Mouse (Mus musculus): ENCODE measurements at regions not wholly inside any gene's neighbourhood (a gene's known extent, or its start where the extent isn't known, plus 50 kb on each side); places are given as distances from the start of the nearest gene placed in this dataset.
A peak's percentile ranks its signal among the peaks of the same experiment; 100 is the strongest.

GRCm38 (mm10) chr13:33721851-33722250 is 60.6 kb downstream of the Serpinb6d start:
- Histone ChIP-seq H3K27me3 (ENCODE audit: control insufficient read depth, insufficient read depth, low read length) (no peaks in the 10 kb centered on the region), H3K27ac (replicated peaks; ENCODE audit: insufficient read depth, low read depth, low read length) (no peak overlapping the region), H3K4me3 (ENCODE audit: insufficient read depth, low read depth, low read length) (no peak overlapping the region), H3K4me1 (ENCODE audit: control insufficient read depth, insufficient read depth, low read length) (no peaks in the 10 kb centered on the region), H3K79me2 (ENCODE audit: control insufficient read depth, insufficient read depth, low read length) (no peaks in the 10 kb centered on the region), H3K36me3 (ENCODE audit: control insufficient read depth, insufficient read depth, low read length) (no peaks in the 10 kb centered on the region), H3K9ac (ENCODE audit: low read depth, low read length) (no peak overlapping the region)
- TF ChIP-seq POLR2A (IDR thresholded peaks at IDR 0.05; ENCODE audit: extremely low read depth, insufficient read depth, low read length) (no peak), CTCF (IDR thresholded peaks at IDR 0.05; ENCODE audit: low read depth, low read length) (no peak)
- DNase-seq (ENCODE audit: extremely low read depth, low read depth, low spot score), result no peak

DNA sequence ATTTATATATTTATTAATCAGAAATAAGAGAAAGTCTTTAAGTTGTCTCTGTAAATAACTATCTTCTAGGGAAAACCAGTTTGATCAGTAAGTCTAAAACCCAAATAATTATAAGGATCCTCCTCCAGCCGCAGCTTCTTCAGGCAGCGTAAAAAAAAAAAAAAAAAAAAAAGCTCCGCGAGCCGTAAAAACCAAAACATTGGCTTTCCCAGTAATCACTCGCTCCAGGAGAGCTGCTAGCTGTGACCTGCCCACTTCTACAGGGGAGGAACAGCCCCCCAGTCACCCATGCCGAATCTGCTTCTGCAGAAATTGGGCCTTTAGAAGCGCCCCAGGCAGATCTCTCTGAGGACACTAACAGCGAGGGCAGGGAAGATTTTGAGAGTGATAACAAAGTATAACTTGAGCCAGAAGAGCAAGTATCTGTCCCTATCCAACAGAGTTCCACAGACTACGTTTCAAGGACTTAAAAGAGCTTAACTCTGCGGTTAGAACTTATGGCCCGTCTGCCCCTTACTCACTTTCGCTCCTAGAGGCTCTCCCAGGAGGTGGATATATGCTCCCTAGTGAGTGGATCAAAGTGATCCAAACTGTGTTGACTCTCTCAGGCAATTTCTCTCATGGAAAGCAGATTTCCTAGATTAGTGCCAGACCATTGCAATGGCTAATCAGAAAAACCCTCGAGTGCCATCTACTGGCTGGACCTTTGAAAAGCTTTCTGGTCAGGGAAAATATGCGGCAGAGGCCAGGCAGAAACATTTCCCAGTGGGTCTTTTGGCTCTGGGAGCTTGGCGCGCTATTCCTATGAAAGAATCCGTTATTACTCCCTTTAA is 80.7 kb downstream of the Serpinb6e start:
- no peaks in the 10 kb centered on the region for H3K79me2 ChIP-seq (ENCODE audit: control insufficient read depth, insufficient read depth, low read length)
- TF ChIP-seq CTCF (IDR thresholded peaks at IDR 0.05; ENCODE audit: low read depth, low read length), result peak; percentile 27; the same call in 1 of the 2 replicates
- no peak for TF ChIP-seq POLR2A (IDR thresholded peaks at IDR 0.05; ENCODE audit: extremely low read depth, insufficient read depth, low read length)
- WGBS, result 44% methylated on average over 18 of the region's 18 CpGs
- H3K4me3 ChIP-seq (ENCODE audit: insufficient read depth, low read depth, low read length), result no peak overlapping the region
- H3K27me3 ChIP-seq (ENCODE audit: control insufficient read depth, insufficient read depth, low read length), result no peaks in the 10 kb centered on the region
- H3K36me3 ChIP-seq (ENCODE audit: control insufficient read depth, insufficient read depth, low read length), result no peaks in the 10 kb centered on the region
- no peak overlapping the region for H3K27ac ChIP-seq (replicated peaks; ENCODE audit: insufficient read depth, low read depth, low read length)
- no peaks in the 10 kb centered on the region for H3K4me1 ChIP-seq (ENCODE audit: control insufficient read depth, insufficient read depth, low read length)
- no peak overlapping the region for H3K9ac ChIP-seq (ENCODE audit: low read depth, low read length)
- peak; percentile 35 for DNase-seq (ENCODE audit: extremely low read depth, low read depth, low spot score)

DNA sequence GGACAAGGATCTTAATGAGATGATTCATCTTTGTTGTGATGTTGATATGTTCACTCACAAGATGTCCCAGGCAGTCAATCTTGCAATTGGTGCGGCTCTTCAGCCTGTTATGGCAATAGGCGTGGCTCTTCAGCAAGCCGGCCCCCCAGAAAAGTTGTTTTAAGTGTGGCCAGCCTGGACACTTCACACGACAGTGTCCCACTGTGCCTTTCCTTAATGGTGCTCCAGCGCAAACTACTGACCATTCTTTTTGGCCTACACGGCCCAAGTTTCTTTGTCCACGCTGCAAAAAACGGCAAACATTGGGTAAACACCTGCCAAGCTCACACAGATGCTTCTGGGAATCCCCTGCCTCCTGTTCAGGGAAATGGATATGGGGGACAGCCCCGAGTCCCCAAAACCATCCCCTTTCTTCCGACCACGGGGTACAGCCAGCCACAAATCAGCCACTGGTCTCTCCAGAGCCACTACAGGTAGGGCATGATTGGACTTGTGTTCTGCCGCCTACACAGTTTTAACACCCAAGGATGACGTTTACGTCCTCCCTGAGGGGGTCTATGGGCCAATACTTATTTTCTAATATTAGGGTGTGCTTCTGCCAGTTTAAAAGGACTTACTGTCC is 79.8 kb downstream of the Serpinb6e start:
- no peak overlapping the region for H3K4me3 ChIP-seq (ENCODE audit: insufficient read depth, low read depth, low read length)
- no peaks in the 10 kb centered on the region for H3K27me3 ChIP-seq (ENCODE audit: control insufficient read depth, insufficient read depth, low read length)
- TF ChIP-seq POLR2A (IDR thresholded peaks at IDR 0.05; ENCODE audit: extremely low read depth, insufficient read depth, low read length), result no peak
- no peak for TF ChIP-seq CTCF (IDR thresholded peaks at IDR 0.05; ENCODE audit: low read depth, low read length)
- no peak for DNase-seq (ENCODE audit: extremely low read depth, low read depth, low spot score)
- H3K36me3 ChIP-seq (ENCODE audit: control insufficient read depth, insufficient read depth, low read length), result no peaks in the 10 kb centered on the region
- no peaks in the 10 kb centered on the region for H3K79me2 ChIP-seq (ENCODE audit: control insufficient read depth, insufficient read depth, low read length)
- no peak overlapping the region for H3K27ac ChIP-seq (replicated peaks; ENCODE audit: insufficient read depth, low read depth, low read length)
- whole genome bisulfite sequencing, result 80% methylated on average over 14 of the region's 14 CpGs
- no peak overlapping the region for H3K9ac ChIP-seq (ENCODE audit: low read depth, low read length)
- H3K4me1 ChIP-seq (ENCODE audit: control insufficient read depth, insufficient read depth, low read length), result no peaks in the 10 kb centered on the region

Data from liver, adult 2 months (tissue).